Mouse (Mus musculus) thymus, postnatal 4 days (tissue): ENCODE data around the gene Numbl.

Source experiments
- DNase-seq: peaks from one replicate; pipeline ENCODE4 v3.0.0; 2021

Numbl gene

DNA sequence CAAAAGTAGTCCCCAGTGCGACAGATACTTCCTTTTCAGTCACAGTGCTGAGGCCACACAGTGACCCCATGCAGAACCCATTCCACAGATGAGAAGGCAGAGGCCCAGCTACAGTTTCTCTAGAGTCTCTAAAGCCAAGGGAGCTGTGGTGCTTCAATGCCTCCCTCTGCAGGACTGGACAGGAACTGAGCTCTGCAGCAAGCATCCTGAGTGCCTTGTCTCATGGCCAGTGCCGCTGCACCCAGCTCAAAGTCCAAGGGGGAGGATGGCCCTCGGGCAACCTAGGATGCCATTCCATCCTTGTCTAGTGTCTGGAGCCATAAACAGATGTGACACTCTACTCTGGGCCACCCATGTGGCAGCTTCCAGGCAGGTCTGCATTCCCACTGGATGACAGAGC lies 2.5 kb upstream of the Numbl start:
- DNase-seq = peak; percentile 26

DNA sequence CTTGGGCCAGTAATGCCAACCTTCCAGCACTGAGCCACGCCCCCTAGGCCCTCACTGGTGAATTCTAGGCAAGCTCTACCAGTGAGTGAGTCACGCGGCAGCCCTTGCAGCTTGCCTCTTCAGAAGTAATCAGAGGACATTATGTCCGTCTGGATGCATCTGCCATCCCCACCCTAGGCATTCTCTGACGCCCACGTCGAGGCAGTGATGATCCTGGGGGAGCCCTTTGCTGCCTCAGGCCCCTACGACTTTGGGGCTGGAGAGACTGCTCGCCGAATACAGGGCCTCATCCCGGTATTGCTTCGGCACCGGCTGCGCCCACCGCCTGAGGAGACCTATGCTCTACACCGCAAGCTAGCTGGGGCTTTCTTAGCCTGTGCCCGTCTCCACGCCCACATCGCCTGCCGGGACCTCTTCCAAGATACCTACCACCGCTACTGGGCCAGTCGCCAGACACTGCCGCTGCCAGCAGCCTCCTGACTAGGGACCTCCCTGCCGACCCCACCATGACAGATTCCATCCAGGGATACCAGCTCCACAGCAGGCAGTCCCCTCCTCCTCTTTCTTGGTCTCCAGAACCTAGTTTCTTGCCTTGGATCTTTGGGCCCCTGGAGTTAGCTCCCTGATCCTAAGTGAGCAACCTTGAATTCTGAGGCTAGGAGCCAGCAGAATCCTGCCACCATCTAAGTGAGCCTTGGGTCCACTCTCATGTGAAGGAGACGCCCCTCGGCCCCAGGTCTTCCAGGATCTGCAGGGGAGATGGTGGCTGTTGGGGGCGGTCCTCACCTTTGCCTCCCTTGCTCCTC lies 984 bp upstream of the Numbl start:
- peak; percentile 22 for DNase-seq

DNA sequence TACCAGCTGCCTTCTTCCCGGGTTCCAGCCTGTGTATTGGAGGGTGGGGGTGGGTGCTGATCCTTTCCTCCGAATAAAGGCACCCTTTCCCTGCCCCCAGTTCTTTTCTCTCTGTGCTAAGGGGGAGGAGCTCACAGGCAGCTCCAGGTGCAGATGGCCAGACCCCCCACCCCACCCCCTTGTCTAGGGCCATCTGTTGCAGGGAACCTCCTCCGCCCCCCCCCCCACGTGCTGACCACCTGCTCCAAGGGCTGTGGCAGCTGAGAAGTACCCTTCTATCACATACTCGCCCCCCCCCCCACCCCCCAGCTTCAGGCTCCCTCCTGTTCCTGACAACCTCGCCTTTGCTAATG lies 405 bp upstream of the Numbl start:
- DNase-seq = no peak

DNA sequence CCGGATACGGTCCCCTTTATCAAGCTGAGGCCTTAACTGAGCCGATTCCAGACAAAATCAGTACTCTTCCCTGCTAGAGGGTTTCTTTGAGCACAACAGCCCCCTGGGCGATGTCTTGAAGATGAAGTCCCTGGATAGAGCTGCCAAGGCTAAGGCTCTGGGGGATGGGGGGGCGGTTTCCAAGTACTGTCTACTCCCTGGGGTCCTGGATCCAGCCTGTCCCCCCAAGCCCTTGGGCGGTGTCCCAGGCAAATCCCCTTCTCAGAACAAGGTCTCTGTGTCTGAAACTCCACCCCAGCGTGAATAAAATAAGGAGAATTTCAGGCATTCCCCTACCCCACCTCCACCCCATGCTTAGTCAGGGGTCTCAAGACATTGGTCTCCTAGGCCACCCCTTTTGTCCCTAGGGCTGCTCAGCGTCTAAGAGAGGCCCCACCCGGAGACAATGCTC lies 1.1 kb downstream of the Numbl start:
- peak; percentile 33 for DNase-seq

DNA sequence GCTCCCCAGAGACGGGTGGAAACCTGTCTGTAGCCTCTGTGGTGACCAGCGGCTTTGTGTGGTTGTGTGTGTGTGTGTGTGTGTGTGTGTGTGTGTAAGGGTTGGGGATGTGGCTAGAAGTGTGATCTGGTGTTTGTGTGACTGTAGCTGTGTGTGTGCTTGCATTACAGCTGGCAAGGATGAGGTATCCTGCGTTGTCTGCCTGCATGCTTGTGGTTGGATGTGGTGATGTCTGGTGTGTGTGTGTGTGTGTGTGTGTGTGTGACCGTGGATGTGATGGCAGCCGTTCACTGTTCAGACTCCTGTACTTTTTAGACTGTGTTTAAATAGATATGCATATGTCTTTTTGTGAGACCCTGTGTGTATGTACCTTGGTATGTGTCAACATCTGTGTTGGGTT lies 1.5 kb downstream of the Numbl start:
- DNase-seq = no peak

DNA sequence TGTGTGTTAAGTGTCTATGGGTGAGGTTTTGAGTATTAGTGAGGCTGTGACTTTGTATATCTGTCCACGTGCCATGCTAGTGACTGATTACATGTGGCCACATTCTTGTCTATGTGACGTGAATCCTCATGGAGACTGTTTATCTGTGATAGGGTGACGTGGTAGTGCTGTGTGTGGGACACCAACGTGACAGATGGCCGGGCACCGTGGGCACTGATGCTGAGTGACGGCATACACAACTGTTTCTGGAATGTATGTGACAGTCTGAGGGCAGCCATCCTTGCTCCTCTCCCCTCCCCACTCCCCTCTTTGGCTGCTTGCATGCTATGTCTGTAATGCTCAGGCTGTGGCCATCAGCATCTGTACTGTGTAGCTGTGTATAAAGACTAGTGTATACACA lies 2.6 kb downstream of the Numbl start:
- DNase-seq = no peak

DNA sequence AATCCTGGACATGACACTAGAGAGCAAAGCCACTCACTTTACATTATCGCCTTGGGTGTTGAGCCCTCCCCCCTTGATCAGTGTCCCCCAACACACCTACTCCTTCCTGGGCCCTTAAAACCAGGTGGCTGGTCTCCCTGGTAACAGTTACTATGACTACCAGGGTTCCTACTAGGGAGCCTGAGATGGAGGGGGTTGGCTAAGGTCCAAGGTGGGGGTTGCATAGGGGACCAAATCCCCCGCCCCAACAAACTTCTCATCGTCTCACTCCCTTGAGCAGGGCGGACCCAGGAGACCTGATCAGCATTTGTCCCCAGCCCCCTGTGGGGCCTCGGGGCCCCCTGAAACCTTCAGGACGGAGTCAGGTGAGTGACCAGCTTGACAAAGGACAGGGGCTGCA lies 3.7 kb downstream of the Numbl start:
- DNase-seq = no peak

DNA sequence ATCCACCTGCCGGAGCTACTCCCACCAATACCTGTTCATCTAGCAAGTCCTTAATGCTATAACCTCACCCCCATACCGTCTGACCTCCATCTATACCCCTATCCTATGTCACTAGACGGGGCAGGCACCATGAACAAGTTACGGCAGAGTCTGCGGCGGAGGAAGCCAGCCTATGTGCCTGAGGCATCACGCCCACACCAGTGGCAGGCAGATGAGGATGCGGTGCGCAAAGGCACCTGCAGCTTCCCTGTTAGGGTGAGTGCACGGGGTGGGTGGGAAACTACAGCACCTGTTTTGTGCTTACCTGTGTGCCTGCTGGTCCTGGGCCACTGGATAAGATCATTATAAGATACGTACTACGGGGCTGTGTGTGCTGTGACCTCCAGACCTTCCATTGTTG lies 6.5 kb downstream of the Numbl start:
- DNase-seq = no peak

DNA sequence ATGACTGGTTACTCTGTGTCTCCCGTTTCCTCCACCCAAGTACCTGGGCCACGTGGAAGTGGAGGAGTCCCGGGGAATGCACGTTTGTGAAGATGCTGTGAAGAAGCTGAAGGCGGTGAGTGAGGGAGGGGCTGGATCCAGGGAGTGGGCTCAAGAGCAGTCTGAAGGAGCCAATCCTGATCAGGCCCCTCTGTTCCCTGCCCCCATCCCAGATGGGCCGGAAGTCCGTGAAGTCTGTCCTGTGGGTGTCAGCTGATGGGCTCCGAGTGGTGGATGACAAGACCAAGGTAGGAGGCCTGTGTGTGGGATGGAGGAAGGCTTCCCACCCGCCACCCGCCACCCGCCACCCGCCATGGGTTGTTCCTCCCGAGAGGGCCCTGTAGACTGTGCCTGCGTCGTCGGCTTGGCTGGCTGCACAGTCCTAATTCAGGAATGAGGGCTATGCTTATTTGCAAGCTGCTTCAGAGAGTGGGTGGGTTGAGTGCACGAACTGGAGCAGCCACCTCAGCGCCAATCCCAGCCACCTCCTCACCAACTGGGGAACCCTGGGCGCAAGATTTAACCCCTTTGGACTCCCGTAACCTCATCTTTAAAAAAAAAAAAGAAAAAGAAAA lies 8.4 kb downstream of the Numbl start:
- DNase-seq = no peak

DNA sequence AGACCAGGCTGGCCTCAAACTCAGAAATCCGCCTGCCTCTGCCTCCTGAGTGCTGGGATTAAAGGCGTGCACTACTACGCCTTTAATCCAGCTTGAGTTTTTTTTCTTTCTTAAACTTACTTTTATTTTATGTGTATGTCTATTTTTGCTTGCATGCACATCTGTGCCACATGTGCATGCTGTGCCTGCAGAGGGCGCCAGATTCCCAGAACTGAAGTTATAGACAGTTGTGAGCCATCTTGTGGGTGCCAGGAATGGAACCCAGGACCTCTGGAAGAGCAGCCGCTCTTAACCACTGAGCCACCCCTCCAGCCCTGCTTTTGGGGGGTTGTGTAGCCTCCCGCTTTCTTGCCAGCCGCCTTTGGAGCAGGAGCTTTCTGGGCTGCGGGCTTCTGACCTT lies 13.2 kb downstream of the Numbl start:
- DNase-seq = no peak

DNA sequence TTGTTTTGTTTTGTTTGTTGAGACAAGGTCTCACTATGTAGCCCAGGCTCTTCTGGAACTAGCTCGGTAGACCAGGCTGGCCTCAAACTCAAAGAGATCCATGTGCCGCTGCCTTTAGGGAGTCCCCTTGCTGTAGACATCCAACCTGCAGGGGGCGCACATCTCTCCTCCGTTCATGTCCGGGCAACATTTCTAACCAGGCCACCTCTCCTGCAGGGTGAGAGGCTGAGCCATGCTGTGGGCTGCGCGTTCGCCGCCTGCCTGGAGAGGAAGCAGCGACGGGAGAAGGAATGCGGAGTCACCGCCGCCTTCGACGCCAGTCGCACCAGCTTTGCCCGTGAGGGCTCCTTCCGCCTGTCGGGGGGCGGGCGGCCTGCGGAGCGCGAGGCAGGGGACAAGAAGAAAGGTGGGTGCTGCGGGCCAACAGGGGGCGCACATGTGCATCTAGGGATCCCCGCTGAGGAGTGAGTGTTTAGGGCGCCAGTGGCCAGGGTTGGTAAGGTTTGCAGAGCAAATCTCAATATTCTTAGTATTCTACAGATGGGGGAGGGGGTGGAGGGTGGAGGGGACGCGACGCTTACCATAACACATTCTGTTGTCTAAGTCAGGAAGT lies 15.6 kb downstream of the Numbl start:
- DNase-seq = peak; percentile 72

DNA sequence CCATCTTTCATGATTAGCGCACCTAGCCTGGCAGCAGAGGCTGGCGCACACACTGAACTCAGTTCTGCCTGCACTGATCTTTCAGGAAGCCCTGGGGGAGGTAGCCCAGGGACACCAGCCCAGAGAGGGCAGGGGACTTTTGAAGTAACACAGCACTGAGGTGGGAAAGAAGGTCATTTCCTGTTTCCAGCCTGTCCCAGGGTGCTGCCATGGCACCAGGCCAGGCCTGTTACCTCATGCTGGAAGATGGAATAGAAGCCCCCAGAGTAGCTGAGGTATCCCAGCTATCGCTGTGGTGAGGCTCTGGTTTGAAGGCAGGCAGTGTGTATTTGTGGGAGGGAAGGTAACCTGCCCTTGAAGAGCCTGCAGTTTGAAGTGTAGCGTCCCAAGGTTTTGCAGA lies 16.7 kb downstream of the Numbl start:
- no peak for DNase-seq

DNA sequence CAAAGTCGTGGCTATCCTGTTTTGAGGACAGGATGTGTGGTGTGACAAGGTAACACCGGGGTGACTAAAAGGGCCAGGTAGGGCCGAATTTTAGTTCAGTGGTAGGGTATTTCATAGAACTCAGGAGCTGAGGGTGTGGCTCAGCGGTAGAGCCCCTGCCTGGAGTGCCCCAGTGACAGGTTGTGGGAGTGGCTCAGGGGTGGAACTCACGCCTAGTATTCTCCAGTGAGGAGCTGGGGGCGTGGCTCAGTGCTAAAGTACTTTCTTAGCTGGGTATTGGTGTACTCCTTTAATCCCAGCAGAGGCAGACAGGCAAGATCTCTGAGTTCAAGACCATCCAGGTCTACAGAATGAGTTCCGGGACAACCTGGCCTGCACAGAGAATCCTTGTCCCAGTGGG lies 17.8 kb downstream of the Numbl start:
- peak; percentile 40 for DNase-seq

DNA sequence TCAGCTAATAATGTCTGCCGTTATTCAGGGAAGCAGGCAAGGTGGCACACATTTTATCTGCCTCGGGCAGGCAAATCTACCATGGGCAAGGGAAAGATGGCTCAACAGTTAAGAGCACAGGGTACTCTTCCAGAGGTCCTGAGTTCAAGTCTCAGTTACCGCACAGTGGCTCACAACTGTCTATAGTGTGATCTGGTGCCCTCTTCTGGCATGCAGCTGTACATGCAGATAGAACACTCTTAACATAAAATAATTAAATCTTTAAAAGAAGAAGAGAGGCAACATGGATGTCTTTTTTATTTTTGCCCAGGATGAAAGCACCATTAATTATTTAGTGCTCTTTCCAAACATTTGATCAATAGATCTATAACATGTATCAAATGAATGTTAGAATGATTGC lies 19.0 kb downstream of the Numbl start:
- DNase-seq = peak; percentile 33

DNA sequence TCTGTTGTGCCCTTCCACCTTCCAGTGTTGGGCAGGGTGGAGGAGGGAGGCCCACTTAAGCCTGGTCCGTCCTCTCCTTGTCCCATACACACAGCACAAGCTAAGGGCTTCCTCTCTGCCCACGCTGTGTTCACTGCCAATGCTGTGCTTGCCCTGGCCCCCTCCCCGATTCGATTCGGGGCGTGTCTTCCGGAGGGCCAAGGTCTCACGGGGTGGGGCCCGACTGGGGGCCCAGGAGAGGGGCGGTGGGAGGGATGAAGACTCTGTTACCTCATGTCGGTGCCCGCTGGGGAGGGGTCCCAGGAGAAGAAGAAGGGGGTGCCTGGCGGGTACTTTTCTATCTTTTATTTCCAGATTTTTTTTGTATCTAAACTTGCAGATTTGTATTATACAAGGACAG lies 23.5 kb downstream of the Numbl start:
- DNase-seq = no peak

DNA sequence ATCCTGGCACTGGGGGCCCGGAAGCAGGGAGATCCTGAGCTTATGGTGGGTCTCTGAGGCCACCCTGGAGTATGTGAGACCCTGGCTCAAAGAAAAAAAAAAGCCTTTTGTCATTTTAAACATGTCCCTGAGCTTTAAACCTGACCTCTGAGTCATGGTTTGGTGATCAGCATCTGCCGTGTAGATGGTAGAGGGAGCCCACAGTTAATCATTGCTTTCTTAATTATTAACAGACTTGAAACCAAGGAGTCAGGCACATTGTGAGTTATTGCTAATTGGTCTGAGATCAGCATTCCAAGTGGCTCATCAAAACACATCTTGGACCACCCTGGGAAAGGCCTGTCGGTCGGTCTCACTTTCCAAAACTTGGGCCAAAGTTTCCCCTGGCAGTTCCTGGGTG lies 24.0 kb downstream of the Numbl start:
- no peak for DNase-seq

DNA sequence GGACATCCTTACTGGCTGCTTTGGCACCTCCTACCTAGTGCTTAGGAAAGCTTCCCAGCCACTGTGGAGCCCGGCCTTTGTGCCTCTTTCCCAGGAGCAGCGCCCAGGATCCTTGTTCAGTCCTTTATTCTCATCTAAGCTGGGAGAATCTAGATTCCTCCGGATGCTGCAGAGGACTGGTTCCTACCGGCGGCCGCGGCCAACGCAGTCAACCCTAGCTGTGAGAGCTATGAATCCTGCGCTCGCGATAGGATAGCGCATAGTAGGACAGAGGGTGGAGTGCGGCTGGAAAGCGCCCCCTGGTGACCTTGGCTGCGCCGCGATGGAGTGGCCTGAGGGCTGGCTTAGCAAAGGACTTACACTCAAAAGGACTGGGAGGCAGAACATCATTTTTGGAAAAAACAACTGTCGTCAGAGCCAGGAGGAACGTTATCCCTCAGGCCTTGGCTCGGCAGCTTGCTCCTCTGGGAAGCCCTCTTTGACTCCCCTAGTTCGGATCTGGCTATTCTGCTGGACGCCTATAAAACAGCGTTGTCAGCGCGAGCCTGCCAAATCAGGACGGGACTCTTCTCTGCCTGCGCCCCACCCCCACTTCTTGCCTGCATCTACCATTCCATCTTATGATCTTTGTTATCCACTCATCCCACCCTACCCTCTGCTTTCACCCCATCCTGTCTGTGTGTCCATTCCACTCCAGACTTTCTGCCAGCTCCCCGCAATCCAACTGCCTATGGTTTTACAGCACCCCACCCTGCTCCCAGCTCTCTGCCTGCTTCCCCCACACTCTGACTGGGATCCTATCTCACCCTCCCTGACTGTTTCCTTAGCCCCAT lies 26.8 kb downstream of the Numbl start:
- DNase-seq = peak; percentile 64

DNA sequence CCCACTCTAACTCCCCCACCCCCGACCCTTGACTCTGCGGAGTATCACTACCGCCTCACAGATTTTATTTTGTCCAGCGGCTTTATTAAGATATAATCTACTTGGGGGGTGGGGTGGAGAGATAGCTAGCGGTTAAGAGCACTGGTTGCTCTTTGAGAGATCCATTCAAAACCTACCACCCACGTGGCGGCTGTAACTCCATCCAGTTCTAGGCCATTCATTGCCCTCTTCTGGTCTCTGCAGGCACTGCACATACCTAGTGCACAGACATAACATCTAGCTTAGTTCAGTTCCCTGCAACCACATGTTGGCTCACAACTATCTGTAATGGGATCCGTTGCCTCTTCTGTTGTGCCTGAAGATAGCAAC lies 27.4 kb downstream of the Numbl start:
- peak; percentile 79 for DNase-seq

DNA sequence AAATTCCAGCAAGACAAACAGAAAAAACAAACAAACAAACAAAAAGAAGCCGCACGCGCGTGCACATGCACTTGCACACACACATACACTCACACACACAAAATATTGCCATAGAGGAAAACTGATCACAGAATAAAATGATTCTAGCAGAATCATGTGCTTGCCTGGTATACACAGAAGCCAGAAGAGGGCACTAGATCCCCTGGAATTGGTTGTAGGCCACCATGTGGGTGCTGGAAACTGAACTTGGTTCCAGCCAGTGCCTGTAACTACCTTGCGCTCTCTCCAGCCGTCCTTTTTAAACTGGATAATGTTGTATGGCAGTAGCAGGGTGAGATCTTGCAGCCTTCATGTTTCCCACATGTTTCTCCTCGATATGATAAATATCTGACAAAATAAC lies 30.5 kb downstream of the Numbl start:
- no peak for DNase-seq

DNA sequence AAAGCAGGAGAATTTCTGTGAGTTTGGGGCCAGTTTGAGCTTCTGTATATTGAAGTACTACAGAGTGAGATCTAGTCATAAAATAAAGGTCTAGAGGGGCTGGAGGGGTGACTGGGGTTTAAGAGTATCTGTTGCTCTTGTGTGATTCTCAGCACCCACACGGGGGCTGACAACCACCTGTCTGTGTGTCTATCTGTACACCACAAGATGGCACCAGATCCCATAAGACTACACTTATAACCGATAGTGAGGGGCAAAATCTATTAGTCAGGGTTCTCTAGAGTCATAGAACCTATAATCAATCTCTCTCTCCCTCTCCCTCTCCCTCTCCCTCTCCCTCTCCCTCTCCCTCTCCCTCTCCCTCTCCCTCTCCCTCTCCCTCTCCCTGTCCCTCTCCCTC lies 32.3 kb downstream of the Numbl start:
- no peak for DNase-seq

DNA sequence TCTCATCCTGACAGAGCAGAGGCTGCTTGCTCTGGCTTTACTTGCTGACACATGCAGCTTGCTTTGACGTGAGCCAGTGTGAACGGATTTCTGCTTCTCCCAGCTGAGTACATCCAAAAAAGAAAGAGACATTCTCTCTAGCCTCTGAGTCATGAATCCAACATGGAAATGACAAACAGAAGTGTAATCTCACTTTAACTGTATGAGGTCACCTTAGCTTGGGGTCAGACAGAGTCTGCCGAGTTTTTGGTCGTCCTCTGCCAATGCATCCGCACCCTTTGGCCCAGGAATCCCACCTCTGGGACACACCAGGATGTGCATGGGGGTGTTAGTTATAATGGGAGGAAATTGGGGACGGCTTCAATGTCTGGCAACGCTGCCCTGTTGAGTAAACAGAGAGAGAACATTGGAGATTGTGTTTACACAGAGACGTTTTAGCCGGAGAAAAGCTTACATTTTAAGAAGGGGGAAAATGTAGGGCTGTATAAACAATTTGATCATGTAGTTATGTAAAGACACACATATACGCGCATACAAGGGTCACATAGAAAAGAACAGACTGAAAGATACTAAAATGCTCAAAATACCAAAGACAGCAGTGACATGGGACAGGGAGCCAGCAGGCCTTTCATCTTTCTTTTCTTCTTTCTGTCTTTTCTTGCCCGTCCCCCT lies 33.7 kb downstream of the Numbl start:
- DNase-seq = no peak

DNA sequence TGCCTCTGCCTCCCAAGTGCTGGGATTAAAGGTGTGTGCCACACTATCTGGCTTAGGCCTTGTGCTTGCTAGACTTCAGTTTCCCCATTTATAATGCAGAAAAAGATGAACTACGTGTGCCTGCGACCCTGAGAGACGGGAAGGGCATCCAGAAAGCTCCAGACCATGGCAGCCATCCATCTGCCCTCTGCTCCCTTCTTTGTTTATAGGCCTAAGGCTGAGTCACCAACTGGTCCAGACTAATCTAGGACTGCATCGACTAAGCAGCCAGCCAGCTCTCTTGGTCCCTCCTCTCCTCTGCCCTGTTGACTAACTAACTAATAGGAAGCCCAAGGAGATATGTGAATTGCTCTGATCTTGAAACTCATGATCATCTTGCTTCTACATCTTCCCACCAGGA lies 37.7 kb downstream of the Numbl start:
- DNase-seq = no peak

DNA sequence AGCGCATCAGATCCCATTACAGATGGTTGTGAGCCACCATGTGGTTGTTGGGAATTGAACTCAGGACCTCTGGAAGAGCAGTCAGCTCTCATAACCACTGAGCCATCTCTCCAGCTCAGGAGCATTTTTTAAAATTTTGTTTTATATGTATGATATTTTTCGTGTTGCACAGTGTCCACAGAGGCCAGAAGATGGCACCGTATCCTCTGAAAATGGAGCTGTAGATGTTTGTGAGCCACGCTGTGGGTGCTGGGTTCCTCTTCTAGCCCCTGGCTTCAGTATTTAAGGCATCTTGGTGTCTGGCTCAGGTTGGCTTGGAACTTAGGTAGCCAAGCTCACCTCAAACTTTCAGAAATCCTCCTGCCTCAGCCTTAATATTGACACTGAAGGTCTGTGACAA lies 38.3 kb downstream of the Numbl start:
- DNase-seq = no peak
